Mouse (Mus musculus) thymus, postnatal 14 days (tissue): ENCODE measurements around the gene Npdc1.

Source experiments
- DNase-seq: peaks from one replicate; pipeline ENCODE4 v3.0.0; 2021

Gene Npdc1

DNA sequence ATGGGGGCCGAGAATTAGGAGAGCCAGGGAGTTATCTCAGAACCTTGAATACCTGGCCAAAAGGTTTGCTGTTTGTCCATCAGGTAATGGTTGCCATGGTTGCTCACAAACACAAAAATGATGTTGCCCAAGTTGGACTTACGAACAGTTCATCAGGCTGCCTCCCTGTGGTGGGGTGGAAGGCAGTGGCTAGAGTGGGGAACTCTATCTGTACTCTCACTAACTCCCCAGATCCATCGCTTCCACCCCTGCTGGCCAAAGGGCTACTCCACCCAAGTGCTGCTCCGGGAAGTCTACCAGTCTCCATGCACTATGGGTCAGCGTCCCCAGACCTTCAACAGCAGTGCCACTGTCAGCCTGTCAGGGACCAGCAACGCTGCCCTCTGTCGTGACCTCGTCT is at the start of gene Npdc1:
Gene Npdc1, plus strand, starts transcription at position 301 of the 400 bp plus-strand sequence.
- no peak for DNase-seq

DNA sequence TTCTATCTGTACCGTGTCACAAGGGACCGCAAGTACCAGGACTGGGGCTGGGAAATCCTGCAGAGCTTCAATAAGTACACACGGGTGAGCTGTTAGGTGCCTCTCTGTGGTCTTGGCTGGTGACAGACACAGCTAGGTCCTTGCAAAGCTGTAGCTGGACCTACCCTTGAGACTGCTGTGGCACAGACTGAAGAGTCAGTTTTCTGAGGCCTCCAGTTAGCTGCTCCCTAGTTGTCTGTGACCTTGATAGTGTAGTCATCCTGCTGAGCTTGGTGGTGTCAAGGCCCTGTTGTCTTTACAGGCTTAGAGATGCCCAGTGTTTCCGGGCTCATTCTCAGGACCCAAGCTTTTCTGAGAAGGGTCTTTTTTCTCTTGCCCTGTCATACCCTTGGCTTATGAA is 49.7 kb upstream of the Npdc1 start:
- no peak for DNase-seq

DNA sequence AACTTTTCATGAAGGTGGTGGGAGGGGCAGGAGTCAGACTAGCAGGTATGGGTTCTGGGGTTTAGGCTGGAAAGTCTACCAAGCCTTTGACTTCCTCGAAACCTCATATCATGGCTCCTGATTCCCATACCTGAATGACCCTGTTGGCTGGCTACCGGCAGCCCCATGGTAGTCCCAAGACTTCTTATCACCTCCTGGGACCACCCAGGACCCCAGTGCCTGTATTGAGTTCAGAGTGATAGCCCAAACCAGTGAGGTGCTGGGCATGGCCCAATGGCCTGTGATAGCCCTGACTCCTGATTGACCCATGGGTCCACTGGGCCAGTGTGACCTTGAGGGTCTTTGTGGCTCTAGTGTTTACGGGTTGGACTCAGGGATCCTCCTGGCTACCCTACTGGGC is 48.5 kb upstream of the Npdc1 start:
- no peak for DNase-seq

DNA sequence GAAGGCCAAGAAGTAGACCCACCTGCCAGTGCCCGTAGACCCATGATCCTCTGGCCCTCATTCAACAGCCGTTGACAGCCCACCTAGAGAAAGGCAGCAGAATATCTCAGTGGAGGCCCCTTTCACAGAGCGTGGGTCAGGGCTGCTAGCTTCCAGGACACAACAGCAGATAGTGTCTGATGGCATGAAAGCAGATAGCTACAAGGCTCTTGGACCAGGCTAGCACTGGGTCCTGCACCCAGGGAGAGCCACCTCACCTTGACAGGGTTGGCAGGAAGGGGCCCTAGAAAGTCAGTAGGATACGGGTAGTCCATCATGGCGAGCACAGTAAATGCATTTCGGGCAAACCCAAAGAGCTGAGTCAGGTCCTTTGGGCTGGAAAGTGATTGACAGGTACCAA is 44.9 kb upstream of the Npdc1 start:
- DNase-seq, result no peak

- no peak for DNase-seq
Observed at GRCm38 (mm10) chr2:25355419-25356066, 43.6 kb upstream of the Npdc1 start.

DNA sequence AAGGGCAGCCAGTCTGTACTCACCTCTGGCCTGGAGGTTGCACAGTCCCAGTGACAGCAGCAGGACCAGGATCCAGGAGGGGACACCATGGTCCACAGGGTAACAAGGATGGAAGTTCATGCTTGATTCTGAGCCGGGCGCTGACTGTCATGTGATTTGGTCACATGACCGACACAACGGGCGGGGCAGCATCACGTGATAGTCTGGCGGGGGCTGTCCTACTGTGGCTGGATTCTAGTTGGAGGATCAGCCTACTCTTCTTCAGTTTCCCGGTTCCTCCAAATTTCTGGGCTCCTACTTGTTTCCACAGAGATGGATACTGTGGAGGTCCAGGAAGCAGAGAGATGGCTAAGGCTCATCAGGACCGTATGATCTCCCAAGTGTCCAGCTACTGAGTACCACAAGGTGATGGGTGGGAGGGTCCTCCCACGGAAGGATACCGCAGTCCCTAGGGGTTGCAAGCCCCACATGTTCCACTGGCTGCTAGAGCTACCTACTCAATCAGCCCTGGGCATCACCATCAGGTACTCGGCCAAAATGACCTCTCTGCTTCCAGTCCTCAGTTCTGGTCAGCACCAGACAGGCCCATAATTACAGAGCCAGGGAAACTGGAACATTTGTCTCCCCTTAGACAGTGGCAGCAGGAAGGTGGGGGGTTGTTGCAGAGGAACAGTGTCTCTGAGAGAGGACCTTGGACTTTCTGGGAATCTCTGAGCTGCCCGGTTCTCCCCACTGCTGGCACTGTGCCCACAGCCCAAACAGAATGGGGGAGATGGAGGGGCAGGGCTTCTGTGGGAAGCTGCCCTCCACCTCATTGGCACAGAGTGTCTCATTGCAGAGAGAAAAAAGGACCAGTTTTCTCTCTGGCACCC is 42.7 kb upstream of the Npdc1 start, which contains the start of gene Dpp7:
Gene Dpp7, minus strand, starts transcription at position 152 of the 872 bp plus-strand sequence.
- DNase-seq, result peak; percentile 73

GRCm38 (mm10) chr2:25359848-25360247 is 39.3 kb upstream of the Npdc1 start:
- no peak for DNase-seq

GRCm38 (mm10) chr2:25363478-25364178 is 35.5 kb upstream of the Npdc1 start:
- no peak for DNase-seq

GRCm38 (mm10) chr2:25364313-25364712 is 34.8 kb upstream of the Npdc1 start:
- DNase-seq, result no peak

DNA sequence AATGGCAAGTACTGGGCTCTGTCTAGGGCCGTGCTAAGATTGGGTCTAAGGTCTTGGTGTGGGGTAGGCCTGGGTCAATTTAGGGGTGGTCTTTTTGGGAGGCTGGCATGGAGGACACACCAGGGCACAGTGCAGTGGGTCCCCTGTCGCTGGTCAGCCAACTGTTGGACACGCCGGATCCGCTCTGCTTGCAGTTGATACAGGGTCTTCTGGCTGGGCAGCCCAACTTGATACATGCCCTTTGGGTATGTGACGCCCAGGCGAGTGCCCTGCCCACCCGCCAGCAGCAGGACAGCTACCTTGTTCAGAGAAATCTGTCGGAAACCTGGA is 34.4 kb upstream of the Npdc1 start:
- DNase-seq, result no peak

GRCm38 (mm10) chr2:25365091-25365761 is 33.9 kb upstream of the Npdc1 start, which contains the start of gene Uap1l1:
Gene Uap1l1 (minus strand): TSS chr2:25365682.
- DNase-seq, result peak; percentile 64

DNA sequence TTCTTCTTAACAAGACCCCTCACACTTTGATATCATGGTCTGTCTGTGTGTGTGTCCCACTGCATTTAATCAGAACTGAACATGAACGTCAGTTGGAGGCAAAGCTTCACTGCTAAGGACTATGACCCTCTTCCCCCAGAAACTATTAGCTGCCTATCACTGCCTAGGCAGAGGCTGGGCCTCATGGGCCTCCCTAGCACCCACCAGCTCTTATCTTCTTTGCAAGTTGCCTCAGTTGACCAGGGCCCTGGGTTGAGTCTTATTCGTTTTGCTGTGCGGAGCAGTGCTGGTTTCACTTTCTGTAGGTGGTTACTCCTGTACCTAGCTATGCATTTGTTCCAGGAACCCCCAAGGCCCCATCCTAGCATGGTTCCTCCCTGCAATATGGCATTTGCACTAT is 29.2 kb upstream of the Npdc1 start:
- no peak for DNase-seq

GRCm38 (mm10) chr2:25371764-25372643 is 27.1 kb upstream of the Npdc1 start, which contains the start of gene Sapcd2:
Gene Sapcd2 (plus strand): TSS chr2:25372321.
- DNase-seq, result peak; percentile 81

DNA sequence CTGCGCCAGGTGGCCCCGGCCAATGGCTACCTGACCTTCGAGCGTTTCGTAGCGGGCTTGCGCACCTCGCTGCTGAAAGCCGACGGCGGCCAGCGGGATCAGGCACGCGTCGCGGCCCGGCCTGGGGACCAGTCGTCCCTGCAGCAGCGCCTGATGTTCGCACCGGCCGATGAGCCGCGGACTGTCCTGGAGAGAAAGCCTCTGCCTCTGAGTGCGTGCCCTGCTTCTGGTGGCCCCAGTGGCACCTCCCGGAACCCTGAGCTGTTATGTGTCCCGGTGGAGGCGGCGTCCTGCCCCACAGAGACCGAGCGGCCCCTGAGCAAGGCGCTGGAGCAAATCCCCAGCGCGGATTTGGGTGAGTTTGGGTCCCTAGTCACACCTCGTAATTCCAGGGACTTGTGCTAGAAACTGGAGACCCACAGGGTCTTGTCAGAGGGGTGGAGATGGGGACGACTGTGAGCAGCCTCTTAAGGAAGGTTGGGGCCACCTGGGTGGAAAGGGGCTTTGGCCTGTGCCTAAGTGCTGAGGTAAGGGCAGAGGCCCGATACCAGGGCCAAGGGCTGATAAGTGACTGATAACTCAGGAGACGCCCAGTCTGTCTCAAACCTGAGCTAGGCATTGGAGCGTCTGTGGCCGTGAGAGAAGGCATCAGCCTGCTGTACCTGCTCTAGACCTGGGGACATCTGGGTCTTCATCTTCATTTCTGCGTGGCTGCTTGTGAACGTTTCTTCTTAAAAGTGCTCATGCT is 26.3 kb upstream of the Npdc1 start:
- no peak for DNase-seq

- DNase-seq, result no peak
Observed at GRCm38 (mm10) chr2:25373431-25373830, 25.7 kb upstream of the Npdc1 start.

GRCm38 (mm10) chr2:25376589-25376988 is 22.6 kb upstream of the Npdc1 start:
- DNase-seq, result peak; percentile 34

DNA sequence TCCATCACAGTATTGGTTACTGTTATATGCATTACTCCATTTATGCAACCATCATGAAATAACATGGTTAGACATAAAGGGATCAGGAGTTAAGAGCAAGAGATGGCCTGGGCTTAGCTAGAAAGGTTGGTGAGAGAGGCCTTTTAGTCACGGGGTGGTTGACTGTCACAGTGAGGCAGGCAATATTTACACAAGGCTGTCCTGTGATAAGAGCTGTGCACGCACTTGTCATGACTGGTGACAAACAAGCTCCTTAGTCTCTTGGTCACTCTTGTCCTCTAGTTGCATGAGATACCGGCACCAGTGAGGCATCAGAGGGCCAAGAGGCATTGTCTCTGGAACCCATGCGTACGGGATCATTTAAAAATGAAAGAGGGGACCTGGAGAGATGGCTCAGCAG is 14.7 kb upstream of the Npdc1 start:
- no peak for DNase-seq

DNA sequence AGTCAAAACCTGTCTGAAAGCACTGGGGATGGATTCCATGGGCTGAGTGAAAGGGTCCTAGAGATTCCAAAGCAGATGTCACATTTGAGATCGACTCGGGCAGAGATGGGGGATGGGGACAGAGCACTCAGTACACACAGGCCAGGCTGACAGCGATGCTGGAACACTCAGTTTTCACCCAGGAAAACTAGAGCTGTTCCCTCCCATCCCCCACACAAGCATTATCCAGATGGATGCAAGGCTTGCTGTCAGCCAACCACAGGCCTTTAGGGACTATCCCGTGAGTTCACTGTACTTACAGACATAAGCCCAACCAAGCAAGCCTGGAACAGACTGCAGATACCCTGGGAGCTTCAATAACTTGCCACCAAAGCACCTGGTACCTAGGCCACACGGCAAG is 7.9 kb upstream of the Npdc1 start:
- no peak for DNase-seq

DNA sequence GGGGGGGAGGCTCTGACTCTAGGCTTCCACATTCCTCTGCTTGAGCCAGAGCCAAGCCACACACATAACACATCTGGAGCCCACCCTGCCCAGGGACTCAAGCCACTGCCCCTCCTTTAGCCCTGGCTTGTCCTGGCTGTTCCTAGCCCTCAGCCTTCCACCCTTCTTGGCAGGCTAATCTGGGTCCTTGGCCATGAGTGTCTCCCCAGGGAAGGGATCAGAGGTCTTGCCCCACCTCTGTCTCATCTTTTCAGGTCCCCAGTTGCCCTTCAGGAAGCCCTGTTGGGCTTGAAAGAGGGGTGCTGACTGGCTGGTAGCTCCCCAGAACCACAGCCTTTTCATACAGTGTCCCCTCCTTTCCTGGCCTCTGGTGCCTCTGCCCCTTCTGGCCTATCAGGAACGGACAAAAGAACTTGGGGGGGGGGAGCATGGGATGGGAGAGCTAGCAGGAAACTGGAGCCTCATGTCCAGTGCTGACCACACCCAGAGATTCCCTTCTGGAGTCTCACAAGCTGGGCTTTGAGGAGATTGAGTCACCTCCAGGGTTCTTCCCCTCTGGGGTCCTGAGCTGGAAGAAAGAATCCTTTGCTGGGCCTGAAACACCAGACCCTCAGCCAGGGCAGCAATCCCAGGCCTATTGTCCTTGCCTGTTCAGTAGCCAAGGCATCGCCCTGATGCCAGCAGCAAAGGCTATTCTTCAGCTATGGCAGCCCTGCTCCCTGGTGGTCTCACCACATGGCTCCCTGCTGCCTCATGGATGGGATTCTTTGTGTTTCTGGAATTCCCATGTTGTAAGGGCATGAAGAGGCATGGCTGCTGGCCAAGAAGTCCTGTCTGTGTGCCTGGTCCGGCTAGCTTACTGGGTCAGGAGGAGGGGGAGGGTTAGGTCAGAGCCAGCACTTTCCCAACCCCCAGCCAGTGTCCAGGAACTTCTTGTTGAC is 4.6 kb upstream of the Npdc1 start:
- DNase-seq, result no peak
